Mouse (Mus musculus): ENCODE data around the gene Prkn. TPM values are rescaled to one million over a fixed set of nuclear protein-coding genes. Genes with fewer than 3 reads are reported as not detected.

The Prkn gene
- total and polyA plus RNA-seq, 2 experiments from 2014 or later: 9.0 to 9.4 TPM

GRCm38 (mm10) chr17:11719801-11720200 is 879.6 kb downstream of the Prkn start:
- no peak for DNase-seq (ENCODE audit: low spot score)
- ATAC-seq (ENCODE audit: low FRiP score): no peak
- TF ChIP-seq CTCF (IDR thresholded peaks at IDR 0.05): no peak
- Histone ChIP-seq H3K9ac (replicated peaks; ENCODE audit: low read length, poor library complexity, severe bottlenecking) (no peak overlapping the region), H3K27me3 (ENCODE audit: insufficient read depth, low read length) (no peaks in the 10 kb centered on the region), H3K4me1 (ENCODE audit: insufficient read depth, low read length) (no peaks in the 10 kb centered on the region), H3K27ac (ENCODE audit: low read depth, low read length) (no peak overlapping the region), H3K9me3 (ENCODE audit: low read length) (no peaks in the 10 kb centered on the region), H3K4me2 (ENCODE audit: low read depth, low read length, poor library complexity, severe bottlenecking) (no peak overlapping the region), H3K36me3 (ENCODE audit: insufficient read depth, low read length) (no peaks in the 10 kb centered on the region), H3K4me3 (ENCODE audit: low read depth, low read length) (no peak overlapping the region)
- 89% methylated on average over 6 of the region's 6 CpGs for WGBS

- no peak for TF ChIP-seq CTCF (IDR thresholded peaks at IDR 0.05)
- Histone ChIP-seq H3K36me3 (ENCODE audit: insufficient read depth, low read length) (no peaks in the 10 kb centered on the region), H3K4me3 (ENCODE audit: low read depth, low read length) (no peak overlapping the region), H3K9ac (replicated peaks; ENCODE audit: low read length, poor library complexity, severe bottlenecking) (no peak overlapping the region), H3K9me3 (ENCODE audit: low read length) (no peaks in the 10 kb centered on the region), H3K4me2 (ENCODE audit: low read depth, low read length, poor library complexity, severe bottlenecking) (no peak overlapping the region), H3K4me1 (ENCODE audit: insufficient read depth, low read length) (no peaks in the 10 kb centered on the region), H3K27me3 (ENCODE audit: insufficient read depth, low read length) (no peaks in the 10 kb centered on the region), H3K27ac (ENCODE audit: low read depth, low read length) (no peak overlapping the region)
- WGBS: 68% methylated on average over 5 of the region's 5 CpGs
- DNase-seq (ENCODE audit: low spot score) (no peak), ATAC-seq (ENCODE audit: low FRiP score) (no peak)
These were observed 881.7 kb downstream of the Prkn start for GRCm38 (mm10) chr17:11721906-11722305.

GRCm38 (mm10) chr17:11722478-11722877 is 882.3 kb downstream of the Prkn start:
- no peak for DNase-seq (ENCODE audit: low spot score)
- ATAC-seq (ENCODE audit: low FRiP score): no peak
- no peak overlapping the region for H3K4me3 ChIP-seq (ENCODE audit: low read depth, low read length)

GRCm38 (mm10) chr17:11724135-11724534 is 884.0 kb downstream of the Prkn start:
- no peak overlapping the region for H3K4me3 ChIP-seq (ENCODE audit: low read depth, low read length)
- TF ChIP-seq CTCF (IDR thresholded peaks at IDR 0.05): no peak

More at GRCm38 (mm10) chr17:11722478-11722877, 882.3 kb downstream of the Prkn start:
- no peaks in the 10 kb centered on the region for H3K27me3 ChIP-seq (ENCODE audit: insufficient read depth, low read length)
- H3K9me3 ChIP-seq (ENCODE audit: low read length): no peaks in the 10 kb centered on the region
- no peak overlapping the region for H3K27ac ChIP-seq (ENCODE audit: low read depth, low read length)
- TF ChIP-seq CTCF (IDR thresholded peaks at IDR 0.05): no peak
- WGBS: 56% methylated on average over 1 of the region's 1 CpGs
- no peak overlapping the region for H3K4me2 ChIP-seq (ENCODE audit: low read depth, low read length, poor library complexity, severe bottlenecking)
- H3K36me3 ChIP-seq (ENCODE audit: insufficient read depth, low read length): no peaks in the 10 kb centered on the region
- no peaks in the 10 kb centered on the region for H3K4me1 ChIP-seq (ENCODE audit: insufficient read depth, low read length)
- H3K9ac ChIP-seq (replicated peaks; ENCODE audit: low read length, poor library complexity, severe bottlenecking): no peak overlapping the region

GRCm38 (mm10) chr17:11727101-11727500 is 886.9 kb downstream of the Prkn start:
- Histone ChIP-seq H3K9me3 (ENCODE audit: low read length) (no peaks in the 10 kb centered on the region), H3K27ac (ENCODE audit: low read depth, low read length) (no peak overlapping the region), H3K4me1 (ENCODE audit: insufficient read depth, low read length) (0 out of 2 replicates have a peak, but pooled peaks cover 4% of the 10 kb centered on the region), H3K4me3 (ENCODE audit: low read depth, low read length) (no peak overlapping the region), H3K27me3 (ENCODE audit: insufficient read depth, low read length) (no peaks in the 10 kb centered on the region), H3K4me2 (ENCODE audit: low read depth, low read length, poor library complexity, severe bottlenecking) (no peak overlapping the region), H3K36me3 (ENCODE audit: insufficient read depth, low read length) (no peaks in the 10 kb centered on the region), H3K9ac (replicated peaks; ENCODE audit: low read length, poor library complexity, severe bottlenecking) (no peak overlapping the region)
- TF ChIP-seq CTCF (IDR thresholded peaks at IDR 0.05): no peak
- WGBS: 61% methylated on average over 1 of the region's 1 CpGs
- DNase-seq (ENCODE audit: low spot score): no peak
- ATAC-seq (ENCODE audit: low FRiP score): no peak

More at GRCm38 (mm10) chr17:11724135-11724534, 884.0 kb downstream of the Prkn start:
- DNase-seq (ENCODE audit: low spot score): no peak
- Histone ChIP-seq H3K36me3 (ENCODE audit: insufficient read depth, low read length) (no peaks in the 10 kb centered on the region), H3K9ac (replicated peaks; ENCODE audit: low read length, poor library complexity, severe bottlenecking) (no peak overlapping the region), H3K27ac (ENCODE audit: low read depth, low read length) (no peak overlapping the region), H3K27me3 (ENCODE audit: insufficient read depth, low read length) (no peaks in the 10 kb centered on the region), H3K4me1 (ENCODE audit: insufficient read depth, low read length) (no peaks in the 10 kb centered on the region), H3K4me2 (ENCODE audit: low read depth, low read length, poor library complexity, severe bottlenecking) (no peak overlapping the region), H3K9me3 (ENCODE audit: low read length) (no peaks in the 10 kb centered on the region)
- 95% methylated on average over 3 of the region's 3 CpGs for WGBS
- no peak for ATAC-seq (ENCODE audit: low FRiP score)

DNA sequence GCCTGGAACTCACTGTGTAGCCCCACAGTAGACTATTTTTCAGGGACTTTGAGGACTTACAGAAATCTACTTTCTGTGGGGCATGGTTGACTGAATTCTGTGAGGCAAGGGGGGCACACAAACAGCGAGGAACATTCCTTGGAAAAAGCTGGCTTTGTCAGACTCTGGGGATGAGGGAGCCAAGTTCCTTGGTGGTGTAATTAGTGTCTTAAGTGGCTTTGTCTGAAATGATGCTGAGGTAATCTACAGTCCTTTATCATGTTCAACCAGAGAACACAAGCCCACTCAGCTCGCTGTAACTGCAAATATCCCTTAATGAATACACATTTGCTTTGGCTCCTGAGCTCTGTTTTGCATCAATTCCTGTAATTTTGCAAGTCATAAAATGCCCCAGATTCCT is 888.1 kb downstream of the Prkn start:
- Histone ChIP-seq H3K9me3 (ENCODE audit: low read length) (no peaks in the 10 kb centered on the region), H3K4me3 (ENCODE audit: low read depth, low read length) (no peak overlapping the region), H3K4me2 (ENCODE audit: low read depth, low read length, poor library complexity, severe bottlenecking) (no peak overlapping the region), H3K36me3 (ENCODE audit: insufficient read depth, low read length) (no peaks in the 10 kb centered on the region), H3K27ac (ENCODE audit: low read depth, low read length) (no peak overlapping the region), H3K27me3 (ENCODE audit: insufficient read depth, low read length) (no peaks in the 10 kb centered on the region), H3K9ac (replicated peaks; ENCODE audit: low read length, poor library complexity, severe bottlenecking) (no peak overlapping the region), H3K4me1 (ENCODE audit: insufficient read depth, low read length) (0 out of 2 replicates have a peak, but pooled peaks cover 4% of the 10 kb centered on the region)
- TF ChIP-seq CTCF (IDR thresholded peaks at IDR 0.05): no peak
- no peak for ATAC-seq (ENCODE audit: low FRiP score)
- peak; percentile 13 for DNase-seq (ENCODE audit: low spot score)
- WGBS: 69% methylated on average over 2 of the region's 2 CpGs
